Mouse (Mus musculus) liver, embryonic 14.5 days (tissue): ENCODE results near the gene Ube2r2.

Source experiments
- CTCF ChIP-seq: IDR thresholded peaks from 2 replicates; pipeline ENCODE4 v1.5.1; 2016; ENCODE audit warnings: antibody characterized with exemption, low read depth, control low read depth
- EP300 ChIP-seq: IDR thresholded peaks from 2 replicates; pipeline ENCODE4 v1.6.1; 2016; ENCODE audit warnings: antibody characterized with exemption, low read depth

- no peak for TF ChIP-seq EP300
- no peak for TF ChIP-seq CTCF
Observed at GRCm38 (mm10) chr4:41189809-41190208, 54.3 kb downstream of the Ube2r2 start.
